Mouse (Mus musculus) intestine, embryonic 15.5 days (tissue): Measurements from ENCODE around the gene Sox15. TPM values are rescaled to one million over a fixed set of nuclear protein-coding genes. Genes with fewer than 3 reads are reported as not detected.

Experiments used
- ATAC-seq: fragments of 200-750 bp; cut with Nextera tagmentation; 2 replicates; pipeline ENCODE4 v1.8.0; 2017; ENCODE audit warnings: moderate TSS enrichment, moderate library complexity
- H3K27ac ChIP-seq: fragments of 300-500 bp; sonication (generic); 2 replicates; pipeline ENCODE4 v1.5.1; 2015; ENCODE audit warnings: mild to moderate bottlenecking, inconsistent platforms
- H3K27me3 ChIP-seq: fragments of 300-500 bp; sonication (generic); replicated peaks from 2 replicates; pipeline ENCODE4 v1.6.1; 2015; ENCODE audit warnings: inconsistent platforms
- H3K36me3 ChIP-seq: fragments of 300-500 bp; sonication (generic); 2 replicates; pipeline ENCODE4 v1.6.1; 2015; ENCODE audit warnings: inconsistent platforms
- H3K4me1 ChIP-seq: fragments of 300-500 bp; sonication (generic); replicated peaks from 2 replicates; pipeline ENCODE4 v1.6.1; 2015; ENCODE audit warnings: inconsistent platforms
- H3K4me2 ChIP-seq: fragments of 300-500 bp; sonication (generic); replicated peaks from 2 replicates; pipeline ENCODE4 v1.6.1; 2015; ENCODE audit warnings: mild to moderate bottlenecking, inconsistent platforms
- H3K4me3 ChIP-seq: fragments of 300-500 bp; sonication (generic); replicated peaks from 2 replicates; pipeline ENCODE4 v1.5.1; 2015; ENCODE audit warnings: inconsistent platforms
- H3K9ac ChIP-seq: fragments of 300-500 bp; sonication (generic); 2 replicates; pipeline ENCODE4 v1.6.1; 2015; ENCODE audit warnings: inconsistent platforms
- H3K9me3 ChIP-seq: fragments of 300-500 bp; sonication (generic); 2 replicates; pipeline ENCODE4 v1.6.1; 2016; ENCODE audit warnings: inconsistent platforms
- WGBS: fragments of 180-500 bp; shearing (Covaris S2); methylation state at CpG from one replicate; pipeline ENCODE4 v1.1.7; 2015; 5-methylcytosine and 5-hydroxymethylcytosine counted together
- polyA plus RNA-seq: library from polyadenylated mRNA; unstranded; fragments of >200 nt; fragmentation: Nextera tagmentation; extraction: Ambion mirVana; gene quantifications from 2 replicates; pipeline ENCODE4 v1.2.1, GENCODE M21; 2015

Gene Sox15
- polyA plus RNA-seq, 1 experiment from 2014 or later: not detected

- Histone ChIP-seq H3K36me3 (peaks cover 32% of the 10 kb centered on the region), H3K4me3 (no peak within 1 kb of the TSS), H3K9me3 (no peaks in the 10 kb centered on the region), H3K27me3 (no peaks in the 10 kb centered on the region), H3K4me2 (0 out of 2 replicates have a peak within 1 kb of the TSS, but pooled peaks have one; percentile 3), H3K27ac (peak within 1 kb of the TSS; percentile 42), H3K4me1 (peaks cover 20% of the 10 kb centered on the region), H3K9ac (no peak within 1 kb of the TSS)
- ATAC-seq: peak; percentile 13; the same call in 1 of the 2 replicates
- 32% methylated on average over 7 of the region's 7 CpGs for WGBS
Observed at GRCm38 (mm10) chr11:69665961-69666664, 11.0 kb downstream of the Sox15 start, which contains the start of gene Cd68. Gene Cd68, minus strand, starts transcription at chr11:69666153.

- H3K4me1 ChIP-seq: peaks cover 16% of the 10 kb centered on the region
- no peak overlapping the region for H3K4me3 ChIP-seq
- no peak overlapping the region for H3K4me2 ChIP-seq
- no peaks in the 10 kb centered on the region for H3K9me3 ChIP-seq
- no peak overlapping the region for H3K9ac ChIP-seq
- peak overlapping the region; percentile 42; the same call in 1 of the 2 replicates for H3K27ac ChIP-seq
- H3K27me3 ChIP-seq: no peaks in the 10 kb centered on the region
- ATAC-seq: no peak
- WGBS: 83% methylated on average over 3 of the region's 3 CpGs
- peaks cover 32% of the 10 kb centered on the region for H3K36me3 ChIP-seq
Observed at GRCm38 (mm10) chr11:69666665-69667005, 11.5 kb downstream of the Sox15 start.

- peak overlapping the region; percentile 56 for H3K4me2 ChIP-seq
- peaks cover 41% of the 10 kb centered on the region for H3K36me3 ChIP-seq
- no peaks in the 10 kb centered on the region for H3K9me3 ChIP-seq
- WGBS: under 1% methylated on average over 61 of the region's 61 CpGs
- peak overlapping the region; percentile 77 for H3K4me3 ChIP-seq
- H3K27me3 ChIP-seq: no peaks in the 10 kb centered on the region
- peak; percentile 79 for ATAC-seq
- peak overlapping the region; percentile 97 for H3K9ac ChIP-seq
- H3K4me1 ChIP-seq: peaks cover 12% of the 10 kb centered on the region
- H3K27ac ChIP-seq: peak overlapping the region; percentile 89
Observed at GRCm38 (mm10) chr11:69670786-69671725, 15.9 kb downstream of the Sox15 start.

GRCm38 (mm10) chr11:69671726-69672124 is 16.6 kb downstream of the Sox15 start:
- Histone ChIP-seq H3K27me3 (no peaks in the 10 kb centered on the region), H3K36me3 (peaks cover 41% of the 10 kb centered on the region), H3K9me3 (no peaks in the 10 kb centered on the region), H3K9ac (peak overlapping the region; percentile 97), H3K4me1 (peaks cover 12% of the 10 kb centered on the region), H3K4me3 (peak overlapping the region; percentile 77), H3K4me2 (no peak overlapping the region; the same call in 1 of the 2 replicates), H3K27ac (peak overlapping the region; percentile 89)
- ATAC-seq: peak; percentile 14
- under 1% methylated on average over 43 of the region's 43 CpGs for whole genome bisulfite sequencing

- WGBS: under 1% methylated on average over 36 of the region's 36 CpGs
- peak within 1 kb of the TSS; percentile 89 for H3K27ac ChIP-seq
- H3K9me3 ChIP-seq: no peaks in the 10 kb centered on the region
- H3K4me2 ChIP-seq: peak within 1 kb of the TSS; percentile 56
- peak within 1 kb of the TSS; percentile 77 for H3K4me3 ChIP-seq
- peak; percentile 98 for ATAC-seq
- peak within 1 kb of the TSS; percentile 97 for H3K9ac ChIP-seq
- no peaks in the 10 kb centered on the region for H3K27me3 ChIP-seq
- peaks cover 40% of the 10 kb centered on the region for H3K36me3 ChIP-seq
- H3K4me1 ChIP-seq: peaks cover 12% of the 10 kb centered on the region
Observed at GRCm38 (mm10) chr11:69672211-69672706, 17.1 kb downstream of the Sox15 start, which contains the start of gene Eif4a1. Gene Eif4a1, minus strand, starts transcription at chr11:69672423.

GRCm38 (mm10) chr11:69679144-69679543 is 24.0 kb downstream of the Sox15 start:
- H3K36me3 ChIP-seq: peaks cover 24% of the 10 kb centered on the region
- 100% methylated on average over 2 of the region's 2 CpGs for WGBS

DNA sequence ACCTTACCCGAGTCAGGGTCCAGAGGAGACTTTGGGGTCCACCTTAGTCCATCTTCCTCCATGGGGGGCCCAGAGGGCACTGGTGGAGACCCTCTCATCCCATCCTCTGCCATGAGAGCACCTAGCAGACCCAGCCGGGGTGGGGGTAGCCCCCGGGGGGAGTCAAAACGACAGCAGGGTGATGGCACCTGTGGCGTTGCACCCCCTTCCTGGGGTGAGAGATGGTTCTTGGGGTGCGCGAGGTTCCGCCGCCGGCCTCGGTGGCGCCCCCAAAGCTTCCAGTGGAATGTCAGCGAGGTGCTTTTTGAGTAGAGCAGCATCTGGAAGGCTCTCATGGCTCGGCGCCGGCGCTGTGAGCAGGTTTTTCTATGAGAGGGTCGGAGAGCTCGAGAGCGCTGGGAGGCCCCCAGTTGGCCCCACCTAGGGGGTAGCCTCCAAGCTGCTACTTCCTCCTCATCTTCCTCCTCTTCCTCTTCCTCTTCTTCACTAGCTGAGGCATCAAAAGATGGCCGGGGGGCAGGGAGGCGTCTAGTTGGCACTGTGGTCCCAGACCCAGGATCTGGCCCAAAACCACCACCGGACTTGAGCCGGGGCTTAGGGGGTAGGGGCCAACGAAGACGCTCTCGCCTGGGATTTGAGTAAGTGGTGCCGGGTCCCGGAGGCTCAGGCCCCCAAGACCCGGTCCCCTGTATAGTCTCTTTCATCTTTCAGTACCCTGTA is 25.2 kb downstream of the Sox15 start:
- ATAC-seq: no peak
- Histone ChIP-seq H3K4me1 (peaks cover 12% of the 10 kb centered on the region), H3K9me3 (no peaks in the 10 kb centered on the region), H3K36me3 (peaks cover 18% of the 10 kb centered on the region), H3K27ac (no peak overlapping the region), H3K9ac (peak overlapping the region; percentile 84; the same call in 1 of the 2 replicates), H3K4me3 (peak overlapping the region; percentile 59; the same call in 1 of the 2 replicates), H3K4me2 (peak overlapping the region; percentile 75), H3K27me3 (no peaks in the 10 kb centered on the region)
- 91% methylated on average over 30 of the region's 30 CpGs for WGBS

More at GRCm38 (mm10) chr11:69679144-69679543, 24.0 kb downstream of the Sox15 start:
- Histone ChIP-seq H3K4me2 (no peak overlapping the region), H3K27me3 (no peaks in the 10 kb centered on the region), H3K4me1 (peaks cover 11% of the 10 kb centered on the region), H3K9me3 (no peaks in the 10 kb centered on the region), H3K4me3 (no peak overlapping the region), H3K9ac (no peak overlapping the region), H3K27ac (no peak overlapping the region)
- no peak for ATAC-seq

- WGBS: under 1% methylated on average over 78 of the region's 80 CpGs
- Histone ChIP-seq H3K9ac (peak within 1 kb of the TSS; percentile 84), H3K9me3 (no peaks in the 10 kb centered on the region), H3K27me3 (no peaks in the 10 kb centered on the region), H3K4me3 (peak within 1 kb of the TSS; percentile 59), H3K4me2 (peak within 1 kb of the TSS; percentile 75), H3K27ac (peak within 1 kb of the TSS; percentile 93), H3K36me3 (peaks cover 13% of the 10 kb centered on the region), H3K4me1 (peaks cover 23% of the 10 kb centered on the region)
- peak; percentile 96 for ATAC-seq
Observed at GRCm38 (mm10) chr11:69681314-69682208, 26.4 kb downstream of the Sox15 start, which contains the start of gene Senp3. Gene Senp3, minus strand, starts transcription at chr11:69682084.

GRCm38 (mm10) chr11:69682209-69682839 is 27.2 kb downstream of the Sox15 start:
- peak overlapping the region; percentile 93 for H3K27ac ChIP-seq
- peak; percentile 16; the same call in 1 of the 2 replicates for ATAC-seq
- H3K27me3 ChIP-seq: no peaks in the 10 kb centered on the region
- H3K9me3 ChIP-seq: no peaks in the 10 kb centered on the region
- H3K4me3 ChIP-seq: peak overlapping the region; percentile 59
- peaks cover 9% of the 10 kb centered on the region for H3K36me3 ChIP-seq
- 24% methylated on average over 24 of the region's 24 CpGs for WGBS
- H3K4me2 ChIP-seq: peak overlapping the region; percentile 75
- peak overlapping the region; percentile 84 for H3K9ac ChIP-seq
- peaks cover 29% of the 10 kb centered on the region for H3K4me1 ChIP-seq

- Histone ChIP-seq H3K4me2 (peak overlapping the region; percentile 75), H3K27ac (peak overlapping the region; percentile 93), H3K4me1 (peaks cover 29% of the 10 kb centered on the region), H3K9me3 (no peaks in the 10 kb centered on the region), H3K36me3 (peaks cover 8% of the 10 kb centered on the region), H3K9ac (0 out of 2 replicates have a peak overlapping the region, but pooled peaks have one; percentile 0), H3K4me3 (0 out of 2 replicates have a peak overlapping the region, but pooled peaks have one; percentile 59), H3K27me3 (no peaks in the 10 kb centered on the region)
- ATAC-seq: peak; percentile 35; the same call in 1 of the 2 replicates
- 20% methylated on average over 12 of the region's 12 CpGs for WGBS
Observed at GRCm38 (mm10) chr11:69682840-69683533, 27.9 kb downstream of the Sox15 start.
